Mouse (Mus musculus) brain, embryonic 14.5 days (tissue): ENCODE data around the gene Xpnpep3. TPM values are rescaled to one million over a fixed set of nuclear protein-coding genes. Genes with fewer than 3 reads are reported as not detected.
"Not testable (repeated sequence)": the region's sequence is repeated elsewhere in the genome, so short reads cannot be mapped to it uniquely, and the experiment has no call there.

Experiments used
- DNase-seq: peaks from one replicate; pipeline ENCODE4 v3.0.0-alpha.2; 2011; ENCODE audit warnings: low read depth
- CTCF ChIP-seq: fragments of 200-500 bp; IDR thresholded peaks from 2 replicates; pipeline ENCODE4 v1.5.1; 2012; ENCODE audit warnings: inconsistent platforms, mild to moderate bottlenecking, moderate library complexity, borderline replicate concordance; ENCODE audit not compliant: insufficient read depth, insufficient read length; ENCODE audit errors: extremely low read depth
- POLR2A ChIP-seq: fragments of 200-500 bp; IDR thresholded peaks from 2 replicates; pipeline ENCODE4 v1.6.1; 2012; ENCODE audit warnings: mild to moderate bottlenecking, inconsistent platforms, borderline replicate concordance; ENCODE audit not compliant: poor library complexity, insufficient read depth, insufficient read length, severe bottlenecking; ENCODE audit errors: extremely low read depth
- polyA plus RNA-seq: library from polyadenylated mRNA; depleted of rRNA; stranded (reverse); fragments of >200 nt; gene quantifications from 2 replicates; pipeline ENCODE4 v1.2.3, GENCODE M21; 2012; rRNA removed

Gene Xpnpep3
- polyA plus RNA-seq, 1 experiment: 9.8 TPM

DNA sequence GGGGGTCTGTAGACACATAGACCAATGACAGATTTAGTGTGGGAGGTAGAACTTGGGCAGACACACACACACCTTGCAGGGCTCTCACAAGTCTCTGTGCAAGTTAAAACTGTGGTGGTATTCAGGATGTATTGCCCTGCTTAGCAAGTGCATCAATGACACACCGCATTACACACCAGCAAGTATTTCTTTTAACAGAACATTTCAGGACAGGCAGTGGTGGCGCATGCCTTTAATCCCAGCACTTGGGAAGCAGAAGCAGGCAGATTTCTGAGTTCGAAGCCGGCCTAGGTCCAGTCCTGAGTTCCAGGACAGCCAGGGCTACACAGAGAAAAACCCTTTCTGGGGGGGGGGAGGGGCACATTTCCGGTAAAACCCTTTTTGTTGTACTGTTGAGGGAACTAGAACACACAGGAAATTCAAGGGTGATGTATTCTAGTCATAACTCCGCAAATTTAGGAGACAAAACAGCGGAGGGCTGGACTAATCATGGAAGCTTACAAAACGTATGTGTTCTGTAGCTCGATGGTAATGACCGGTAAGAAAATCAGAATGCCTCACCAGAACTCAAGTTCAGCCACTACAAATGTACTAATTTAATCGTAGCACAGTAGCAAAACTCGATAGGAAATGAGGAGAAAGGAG is 65.2 kb downstream of the Xpnpep3 start:
- no peak for DNase-seq
- TF ChIP-seq CTCF: no peak
- no peak for TF ChIP-seq POLR2A

DNA sequence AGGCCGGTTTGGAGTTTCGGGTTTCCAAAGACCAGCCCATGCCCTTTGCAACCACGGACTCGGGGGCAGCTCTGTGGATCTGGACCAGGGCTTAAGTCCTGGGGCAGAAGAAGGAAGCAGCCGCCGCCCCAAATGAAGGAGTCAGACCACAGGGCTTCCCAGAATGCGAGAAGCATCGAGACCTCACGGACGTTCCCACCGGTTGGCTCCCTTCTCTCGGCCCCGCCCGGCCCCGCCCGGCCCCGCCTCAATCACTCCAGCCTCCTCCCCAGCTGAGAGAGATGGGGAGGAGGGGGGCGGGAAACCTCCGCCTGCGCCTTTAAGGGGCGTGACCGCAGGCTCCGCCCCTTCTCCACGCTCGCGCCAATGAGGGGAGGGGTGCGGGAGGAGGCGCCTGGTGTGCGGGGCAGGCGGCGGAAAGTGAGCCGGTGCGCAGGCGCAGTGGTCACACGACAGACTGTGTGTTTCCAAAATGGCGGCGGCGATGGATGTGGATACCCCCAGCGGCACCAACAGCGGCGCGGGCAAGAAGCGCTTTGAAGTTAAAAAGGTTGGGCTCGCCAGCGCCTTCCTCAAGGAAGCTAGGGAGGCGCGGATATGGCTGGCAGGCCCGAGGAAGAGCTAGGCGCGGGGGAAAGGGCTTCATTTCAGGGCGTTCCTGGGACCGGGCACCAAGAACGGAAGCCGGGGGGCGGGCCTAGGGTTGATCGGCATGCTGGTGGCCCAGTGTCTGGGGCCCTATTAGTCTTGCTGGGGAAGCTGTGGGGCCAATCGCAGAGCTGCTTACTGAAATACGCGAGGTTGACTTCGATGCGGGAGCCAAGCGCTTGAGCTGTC is 66.2 kb downstream of the Xpnpep3 start, which contains the start of gene Rbx1:
TSS of gene Rbx1 (plus strand) at position 396 of the 837 bp plus-strand sequence.
- peak; percentile 58; the same call in 1 of the 2 replicates for TF ChIP-seq POLR2A
- TF ChIP-seq CTCF: no peak
- peak; percentile 99 for DNase-seq

DNA sequence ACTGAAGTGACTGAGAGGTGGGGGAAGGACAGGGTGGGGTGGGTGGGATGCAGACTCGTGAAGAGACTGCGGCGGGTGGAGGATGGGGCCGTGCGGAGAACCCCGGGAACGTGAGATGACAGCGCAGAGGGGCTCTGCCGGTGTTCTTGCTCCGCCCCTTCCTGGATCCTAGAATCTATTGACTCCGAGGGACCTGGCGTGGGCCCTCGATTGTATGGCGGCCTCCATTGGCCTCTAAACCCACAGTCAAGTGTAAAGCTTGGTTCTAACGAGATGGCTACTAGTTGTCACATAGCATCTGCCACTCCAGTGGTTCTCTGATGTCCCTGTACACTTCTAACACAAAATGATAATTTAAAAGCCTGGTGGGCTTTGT is 66.8 kb downstream of the Xpnpep3 start:
- TF ChIP-seq POLR2A (peak; percentile 32; the same call in 1 of the 2 replicates), CTCF (no peak)
- no peak for DNase-seq

DNA sequence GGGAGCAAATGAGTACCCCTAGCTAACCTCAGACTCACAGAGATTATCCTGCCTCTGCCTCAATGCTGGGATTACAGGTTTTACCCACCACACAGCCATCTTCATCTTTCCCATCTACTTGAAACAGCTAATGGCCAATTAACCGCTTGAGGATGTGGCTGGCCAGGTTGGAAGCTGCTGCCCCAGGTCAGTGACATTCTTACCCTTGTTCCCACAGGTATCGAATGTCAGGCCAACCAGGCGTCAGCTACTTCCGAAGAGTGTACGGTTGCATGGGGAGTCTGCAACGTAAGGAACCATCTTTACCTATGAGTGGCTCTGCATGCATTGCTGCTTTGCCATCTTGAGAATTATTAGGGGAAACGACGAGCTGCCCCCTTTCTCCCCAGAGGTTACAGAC is 70.8 kb downstream of the Xpnpep3 start:
- DNase-seq: no peak
- no peak for TF ChIP-seq CTCF
- TF ChIP-seq POLR2A: no peak

DNA sequence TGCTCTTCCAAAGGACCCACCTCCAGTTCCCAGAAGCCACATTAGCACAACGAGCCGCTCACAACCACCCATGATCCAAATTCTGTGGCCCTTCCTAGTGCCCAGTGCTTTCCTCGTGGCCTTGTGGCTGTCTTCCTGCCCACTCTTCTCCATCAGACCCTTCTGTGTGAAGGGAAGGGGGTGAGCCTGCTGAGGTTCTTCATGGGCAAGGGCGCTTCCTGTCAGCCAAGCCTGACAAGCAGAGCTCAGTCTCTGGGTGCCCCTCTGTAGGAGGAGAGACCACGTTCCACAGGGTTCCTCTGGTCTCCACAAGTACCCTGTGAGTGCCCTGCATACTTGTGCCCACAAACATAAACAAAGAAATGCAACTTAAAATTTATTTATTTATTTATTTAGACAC is 72.3 kb downstream of the Xpnpep3 start:
- no peak for DNase-seq
- no peak for TF ChIP-seq CTCF
- TF ChIP-seq POLR2A: no peak

DNA sequence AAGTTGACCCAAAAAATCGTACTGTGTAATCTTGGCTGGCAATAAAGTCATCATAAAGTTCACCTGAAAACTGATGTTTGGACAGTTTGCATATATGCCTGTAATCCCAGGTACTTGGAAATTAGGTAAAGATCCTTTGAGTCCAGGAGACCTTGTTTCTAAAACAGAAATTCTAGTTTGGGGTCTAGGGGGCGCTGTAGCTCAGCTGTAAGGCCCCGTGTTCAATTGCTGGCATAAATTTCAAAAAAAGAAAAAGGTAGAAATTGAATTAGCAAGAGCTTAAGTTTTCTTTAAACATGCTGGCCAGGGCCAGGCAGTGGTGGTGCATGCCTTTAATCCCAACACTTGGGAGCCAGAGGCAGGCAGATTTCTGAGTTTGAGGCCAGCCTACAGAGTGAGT is 75.7 kb downstream of the Xpnpep3 start:
- TF ChIP-seq POLR2A (no peak), CTCF (peak; percentile 34; the same call in 1 of the 2 replicates)
- DNase-seq: peak; percentile 47

DNA sequence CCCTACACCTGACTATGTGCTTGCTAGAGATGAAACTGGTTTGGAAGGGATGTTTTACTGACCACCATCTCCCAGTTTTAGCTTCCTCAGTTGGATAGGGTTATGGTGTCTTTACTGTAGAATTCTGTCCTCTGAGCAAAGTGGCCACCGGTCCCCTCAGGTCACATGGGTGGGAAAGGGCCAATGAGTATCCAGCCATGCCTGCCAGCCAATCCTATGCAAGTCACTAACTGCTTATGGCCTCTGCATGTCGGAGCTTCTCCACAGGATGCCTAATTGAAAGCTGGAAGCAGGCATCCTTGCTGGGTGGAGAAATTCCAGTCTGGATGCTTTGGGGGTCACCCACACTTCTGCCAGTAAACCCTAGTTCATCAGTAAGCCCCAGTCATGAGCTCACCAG is 76.7 kb downstream of the Xpnpep3 start:
- peak; percentile 51 for DNase-seq
- no peak for TF ChIP-seq POLR2A
- TF ChIP-seq CTCF: no peak

DNA sequence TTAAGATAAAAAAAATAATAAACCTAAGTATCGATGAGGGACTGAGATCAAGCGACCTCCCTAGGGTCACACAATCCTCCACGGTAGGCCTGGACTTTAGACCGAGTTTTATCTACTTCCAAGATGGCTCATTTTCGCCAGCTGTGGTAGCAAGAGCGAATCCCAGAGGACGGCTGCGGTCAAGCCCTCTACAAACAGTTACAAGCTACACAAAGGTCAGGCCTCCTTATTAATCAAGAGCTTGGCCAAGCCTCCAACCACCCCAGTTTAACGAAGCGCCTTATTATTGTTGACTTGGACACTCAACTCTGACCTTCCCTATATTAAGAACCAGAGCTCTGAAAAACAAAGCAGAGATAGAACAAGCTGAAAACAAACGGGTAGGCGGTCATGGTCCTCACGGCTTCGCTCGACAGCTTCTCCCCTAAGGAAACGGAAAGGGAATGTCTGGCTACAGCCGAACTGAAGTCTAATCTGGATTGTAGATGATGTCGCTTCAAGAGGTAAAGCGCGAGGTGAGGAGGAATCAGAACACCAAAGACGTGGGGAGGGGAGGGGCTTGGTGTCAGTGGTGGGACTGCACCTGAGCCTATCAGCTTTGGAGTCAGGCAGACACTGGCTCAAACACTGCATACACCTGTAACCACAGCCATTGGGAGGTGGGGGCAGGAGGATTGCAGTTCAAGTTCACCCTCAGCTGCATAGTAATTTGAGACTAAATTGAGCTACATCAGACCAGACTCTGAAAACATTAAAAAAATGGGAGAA is 79.7 kb downstream of the Xpnpep3 start:
- no peak for TF ChIP-seq POLR2A
- TF ChIP-seq CTCF: no peak

DNA sequence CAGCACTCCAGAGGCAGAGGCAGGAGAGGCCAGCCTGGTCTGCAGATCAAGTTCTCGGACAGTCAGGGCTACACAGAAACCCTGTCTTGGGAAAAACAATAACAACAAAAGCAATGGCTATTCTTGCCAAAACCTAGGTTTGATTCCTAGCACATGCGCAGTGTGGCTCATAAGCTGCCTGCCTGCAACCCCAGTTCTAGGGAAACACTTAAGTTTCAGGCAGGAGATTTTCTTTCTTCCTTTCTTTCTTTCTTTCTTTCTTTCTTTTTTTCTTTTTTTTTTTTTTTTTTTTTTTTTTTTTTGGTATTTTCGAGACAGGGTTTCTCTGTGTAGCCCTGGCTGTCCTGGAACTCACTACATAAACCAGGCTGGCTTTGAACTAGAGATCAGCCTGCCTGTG is 80.3 kb downstream of the Xpnpep3 start:
- not testable (repeated sequence) for DNase-seq

More for the DNA sequence above, 79.7 kb downstream of the Xpnpep3 start:
- no peak for DNase-seq

DNA sequence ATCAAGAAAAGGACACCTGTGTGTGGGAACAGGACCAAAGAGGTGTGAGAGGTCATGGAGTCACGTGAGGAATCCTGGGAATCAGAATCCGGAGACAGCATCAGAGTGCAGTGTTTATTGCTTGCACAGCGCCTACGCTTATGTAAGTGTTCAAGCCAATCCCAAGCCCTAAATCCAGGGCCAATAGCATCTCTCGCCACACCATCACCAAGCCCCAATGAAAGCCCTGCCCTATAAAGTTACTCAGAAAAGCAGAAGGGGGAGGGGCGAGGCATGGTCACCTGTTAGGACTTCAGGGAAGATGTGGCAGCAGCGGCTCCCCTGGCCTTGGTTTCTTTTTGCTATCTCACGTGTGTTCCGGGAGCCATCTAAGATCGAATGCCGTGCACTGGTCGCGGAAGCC is 81.0 kb downstream of the Xpnpep3 start:
- no peak for TF ChIP-seq POLR2A
- no peak for TF ChIP-seq CTCF
- peak; percentile 43 for DNase-seq

DNA sequence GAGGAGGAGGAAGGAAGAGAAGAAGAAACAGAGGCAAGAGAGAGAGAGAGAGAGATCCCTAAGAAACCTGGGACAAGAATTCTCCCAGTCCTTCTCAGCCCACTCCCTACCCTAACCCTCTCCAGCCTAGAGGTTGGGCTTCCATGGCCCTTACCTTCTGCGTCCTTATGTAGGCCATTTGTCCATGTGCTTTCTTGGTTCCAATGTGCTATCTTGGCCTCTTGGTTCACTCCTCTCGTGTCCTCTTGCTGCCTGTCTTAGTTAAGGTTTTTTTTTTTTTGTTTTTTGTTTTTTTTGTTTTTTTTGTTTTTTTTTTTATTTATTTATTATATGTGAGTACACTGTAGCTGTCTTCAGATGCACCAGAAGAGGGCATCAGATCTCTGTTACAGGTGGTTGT is 83.0 kb downstream of the Xpnpep3 start:
- TF ChIP-seq CTCF (no peak), POLR2A (no peak)
- no peak for DNase-seq

DNA sequence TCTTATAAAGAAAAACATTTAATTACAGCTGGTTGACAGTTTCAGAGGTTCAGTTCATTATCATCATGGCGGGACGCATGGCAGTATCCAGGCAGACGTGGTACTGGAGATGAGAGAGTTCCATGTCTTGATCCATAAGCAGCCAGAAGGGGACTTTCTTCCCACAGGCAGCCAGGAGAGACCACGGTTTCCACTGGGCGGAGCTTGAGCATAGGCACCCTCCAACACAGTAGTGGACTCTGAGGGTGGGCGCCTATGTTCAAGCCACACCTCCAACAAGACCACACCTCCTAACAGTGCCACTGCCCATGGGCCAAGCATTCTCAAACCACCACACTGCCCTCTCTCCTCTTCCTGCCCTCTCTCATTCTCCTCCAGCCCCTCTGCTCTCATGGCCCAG is 83.8 kb downstream of the Xpnpep3 start:
- no peak for TF ChIP-seq POLR2A
- no peak for TF ChIP-seq CTCF
- no peak for DNase-seq

DNA sequence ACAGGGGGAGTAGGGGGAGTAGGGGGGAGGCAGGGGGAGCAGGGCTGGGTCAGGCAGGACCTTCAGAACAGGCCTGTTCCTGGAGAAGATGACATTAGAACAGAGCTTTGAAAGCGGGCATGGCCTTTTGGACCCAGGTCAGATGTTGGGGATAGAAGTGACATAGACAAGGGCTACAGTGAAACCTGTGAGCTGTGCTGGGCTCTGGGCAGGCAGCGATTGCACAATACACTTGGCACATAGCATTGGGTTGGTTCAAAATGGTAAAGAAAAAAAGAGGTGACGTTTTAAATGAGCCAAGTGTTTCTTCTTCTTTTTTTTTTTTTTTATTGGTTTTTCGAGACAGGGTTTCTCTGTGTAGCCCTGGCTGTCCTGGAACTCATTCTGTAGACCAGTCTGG is 85.5 kb downstream of the Xpnpep3 start:
- TF ChIP-seq POLR2A: no peak
- TF ChIP-seq CTCF: no peak
- DNase-seq: no peak

DNA sequence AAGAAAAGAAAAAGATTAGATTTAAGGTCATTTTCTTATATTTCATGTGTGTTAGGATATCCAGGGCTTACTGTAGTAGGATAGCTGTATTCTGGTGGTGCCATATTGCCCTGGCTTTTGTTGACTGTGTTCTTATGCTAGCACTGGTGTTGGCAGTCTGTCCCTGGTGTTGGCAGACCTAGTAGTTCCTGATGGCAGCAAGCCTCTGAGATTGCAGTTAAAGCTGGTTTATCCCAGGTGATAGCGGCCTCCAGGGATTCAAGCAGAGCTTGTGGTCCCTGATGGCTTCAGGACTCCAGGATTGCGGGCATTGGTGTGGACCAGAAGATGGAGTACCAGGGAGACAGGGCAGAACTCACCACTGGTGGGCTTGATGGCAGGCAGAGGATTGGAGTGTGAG is 103.5 kb downstream of the Xpnpep3 start:
- TF ChIP-seq CTCF: no peak
- no peak for TF ChIP-seq POLR2A
- no peak for DNase-seq

DNA sequence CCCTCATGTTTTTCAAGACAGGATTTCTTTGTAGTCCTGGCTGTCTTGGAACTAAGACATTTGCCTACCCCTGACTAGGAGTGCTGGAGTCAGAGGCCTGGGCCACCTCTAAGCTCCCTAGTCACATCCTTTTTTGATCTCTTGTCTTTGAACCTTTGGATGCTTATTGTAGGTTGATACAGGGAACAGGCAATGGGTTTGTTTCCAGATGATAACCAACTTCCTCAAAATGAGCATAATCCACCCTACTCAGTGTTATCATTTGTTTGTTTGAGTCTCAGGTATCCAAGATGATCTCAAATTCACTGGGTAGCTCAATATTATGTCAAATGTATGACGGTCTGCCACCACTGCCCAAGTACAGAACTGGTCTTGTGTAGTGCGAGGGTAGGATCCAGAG is 104.1 kb downstream of the Xpnpep3 start:
- no peak for TF ChIP-seq POLR2A
- TF ChIP-seq CTCF: no peak
- no peak for DNase-seq

Other genes starting within 250 kb of the Xpnpep3 start
- gene Mrtfa, start 209.4 kb upstream of the Xpnpep3 start, polyA plus RNA-seq: 20.5 and 42.8 TPM in 2 replicates
- gene Mchr1, start 164.6 kb upstream of the Xpnpep3 start, polyA plus RNA-seq: 3.1 and 3.3 TPM in 2 replicates
- 98.1 and 112 TPM in 2 replicates for gene Slc25a17, start 39.3 kb upstream of the Xpnpep3 start, polyA plus RNA-seq
- gene St13, start 61 bp upstream of the Xpnpep3 start, polyA plus RNA-seq: 53.1 and 79.0 TPM in 2 replicates
- gene Dnajb7, start 8.2 kb downstream of the Xpnpep3 start, polyA plus RNA-seq: not detected in 2 replicates
- 197 and 215 TPM in 2 replicates for gene Rbx1, start 66.2 kb downstream of the Xpnpep3 start, polyA plus RNA-seq
- gene Ep300, start 185.2 kb downstream of the Xpnpep3 start, polyA plus RNA-seq: 33.5 and 64.0 TPM in 2 replicates